Mouse (Mus musculus) embryonic stem cell, embryonic (primary cell): ENCODE measurements around the gene Tox3.

ENCODE experiments used
- CTCF ChIA-PET, 4 experiments: fragments of 300-600 bp in 2 of 4; fragments of 350-600 bp in 2 of 4; sonication (Branson Sonifier 250); formaldehyde crosslinking; loops; one replicate each; lab custom pipeline; 2022; ENCODE audit warnings: inconsistent platforms in 2 of 4; lab: Charles Lee
- POLR2A ChIA-PET, 4 experiments: fragments of 300-600 bp in 2 of 4; fragments of 350-600 bp in 2 of 4; sonication (Branson Sonifier 250); formaldehyde crosslinking; loops; one replicate each; lab custom pipeline; 2022; ENCODE audit warnings: antibody characterized with exemption in 4 of 4, inconsistent platforms in 1 of 4; lab: Charles Lee

The Tox3 gene

GRCm38 (mm10) chr8:90348178-90348925, at the start of gene Tox3:
Gene Tox3 (minus strand): TSS chr8:90348343.
- POLR2A ChIA-PET = no interaction called here
- CTCF ChIA-PET = no interaction called here

GRCm38 (mm10) chr8:90392643-90393042, 44.5 kb upstream of the Tox3 start:
- POLR2A ChIA-PET = no interaction called here

GRCm38 (mm10) chr8:90391483-90392074, 43.4 kb upstream of the Tox3 start:
- POLR2A ChIA-PET = interaction anchor here in 1 of 4 experiments (0.6 kb wide), 1 partner anchor 24 kb away, joined by 3 read pairs; no protein-coding TSS in a partner anchor
- CTCF ChIA-PET = no interaction called here

More at GRCm38 (mm10) chr8:90392643-90393042, 44.5 kb upstream of the Tox3 start:
- CTCF ChIA-PET = no interaction called here

DNA sequence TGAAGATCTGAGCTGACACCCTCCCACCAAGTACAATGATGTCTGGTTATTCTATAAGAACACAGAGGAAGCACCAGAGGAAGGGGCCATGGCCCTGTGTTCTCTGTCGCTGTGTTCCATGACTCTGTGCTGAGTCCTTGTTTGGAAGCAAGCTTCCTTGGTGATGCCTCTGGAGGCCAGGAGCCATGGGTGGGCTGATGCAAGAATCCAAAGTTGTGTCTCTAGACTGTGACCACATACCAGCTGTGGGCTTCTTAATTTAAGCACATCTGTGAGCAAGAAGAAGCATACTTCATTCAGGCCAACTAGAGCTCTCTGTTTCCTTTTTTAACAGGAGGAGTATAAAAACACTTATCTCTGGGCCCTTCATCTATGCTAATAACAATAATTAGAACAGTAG, 42.7 kb upstream of the Tox3 start:
- ChIA-PET POLR2A (no interaction called here), CTCF (interaction anchor here in 1 of 4 experiments (0.5 kb wide), 1 partner anchor 89 kb away, joined by 3 read pairs; no protein-coding TSS in a partner anchor)

GRCm38 (mm10) chr8:90379064-90379463, 30.9 kb upstream of the Tox3 start:
- ChIA-PET CTCF (no interaction called here), POLR2A (no interaction called here)

GRCm38 (mm10) chr8:90378036-90378435, 29.9 kb upstream of the Tox3 start:
- ChIA-PET POLR2A (no interaction called here), CTCF (no interaction called here)

DNA sequence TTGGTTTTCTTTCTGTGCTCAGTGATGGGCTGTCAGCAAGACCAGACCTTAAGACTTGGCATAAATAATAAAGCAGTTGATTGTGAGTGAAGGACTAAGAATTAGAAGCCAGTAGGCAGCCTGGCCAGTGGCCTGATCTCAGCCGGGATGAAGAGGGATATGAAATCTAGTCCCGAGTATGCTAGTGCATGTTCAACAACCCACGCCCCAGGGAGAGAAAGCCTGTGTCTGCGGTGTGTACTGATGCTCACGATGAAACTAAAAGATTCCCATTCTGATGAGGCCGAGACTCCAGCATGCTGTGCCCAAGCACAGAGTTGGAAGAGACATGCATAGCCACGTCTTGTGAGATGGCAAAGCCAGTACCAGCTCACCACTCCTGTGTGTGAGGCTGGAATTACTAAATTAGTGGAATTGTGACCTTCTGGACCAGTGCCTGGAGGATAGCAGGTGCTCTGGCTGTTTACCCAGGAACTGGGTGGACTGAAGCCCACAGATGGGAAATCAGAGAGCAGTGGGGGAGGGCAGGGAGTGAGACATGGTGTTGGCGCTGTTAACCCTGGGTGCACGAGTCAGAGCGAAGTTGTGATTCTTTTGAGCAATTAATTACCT, 23.6 kb upstream of the Tox3 start:
- CTCF ChIA-PET = no interaction called here
- POLR2A ChIA-PET = no interaction called here

GRCm38 (mm10) chr8:90369876-90370275, 21.7 kb upstream of the Tox3 start:
- POLR2A ChIA-PET = no interaction called here
- CTCF ChIA-PET = no interaction called here

GRCm38 (mm10) chr8:90356729-90357128, 8.6 kb upstream of the Tox3 start:
- CTCF ChIA-PET = no interaction called here
- POLR2A ChIA-PET = no interaction called here

GRCm38 (mm10) chr8:90354782-90355181, 6.6 kb upstream of the Tox3 start:
- POLR2A ChIA-PET = no interaction called here
- CTCF ChIA-PET = interaction anchor here in 1 of 4 experiments (0.5 kb wide), 1 partner anchor 341 kb away, joined by 3 read pairs; no protein-coding TSS in a partner anchor

GRCm38 (mm10) chr8:90353960-90354540, 5.9 kb upstream of the Tox3 start:
- CTCF ChIA-PET = interaction anchor here in 1 of 4 experiments (0.5 kb wide), 1 partner anchor 340 kb away, joined by 3 read pairs; no protein-coding TSS in a partner anchor

DNA sequence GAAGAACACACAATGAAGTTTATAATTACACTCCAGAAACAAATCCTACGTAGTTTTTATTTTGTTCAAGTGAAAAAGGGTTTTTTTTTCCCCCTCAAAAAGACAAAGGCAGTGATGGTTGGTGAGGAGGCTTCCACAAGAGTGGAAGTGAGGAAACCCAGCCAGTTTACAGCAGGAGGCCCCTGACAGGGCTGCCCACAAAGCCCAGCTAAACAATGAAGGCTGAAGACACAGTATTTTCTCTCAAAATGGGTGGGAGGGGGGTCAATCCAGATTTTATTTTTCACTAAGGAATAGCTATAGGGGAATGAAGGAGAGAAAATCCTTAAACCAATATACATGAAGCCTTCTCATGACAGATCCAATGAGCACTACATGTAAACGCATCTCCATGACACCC, 5.4 kb upstream of the Tox3 start:
- POLR2A ChIA-PET = no interaction called here
- CTCF ChIA-PET = no interaction called here

More at GRCm38 (mm10) chr8:90353960-90354540, 5.9 kb upstream of the Tox3 start:
- POLR2A ChIA-PET = no interaction called here

GRCm38 (mm10) chr8:90352991-90353390, 4.8 kb upstream of the Tox3 start:
- POLR2A ChIA-PET = no interaction called here
- CTCF ChIA-PET = no interaction called here

- POLR2A ChIA-PET = no interaction called here
- CTCF ChIA-PET = interaction anchor here in 3 of 4 experiments (0.5 to 1.2 kb wide), 4 partner anchors 84 to 468 kb away, joined by 3 to 11 read pairs (median 4); no protein-coding TSS in a partner anchor
Observed at GRCm38 (mm10) chr8:90349709-90350562, 1.8 kb upstream of the Tox3 start.

DNA sequence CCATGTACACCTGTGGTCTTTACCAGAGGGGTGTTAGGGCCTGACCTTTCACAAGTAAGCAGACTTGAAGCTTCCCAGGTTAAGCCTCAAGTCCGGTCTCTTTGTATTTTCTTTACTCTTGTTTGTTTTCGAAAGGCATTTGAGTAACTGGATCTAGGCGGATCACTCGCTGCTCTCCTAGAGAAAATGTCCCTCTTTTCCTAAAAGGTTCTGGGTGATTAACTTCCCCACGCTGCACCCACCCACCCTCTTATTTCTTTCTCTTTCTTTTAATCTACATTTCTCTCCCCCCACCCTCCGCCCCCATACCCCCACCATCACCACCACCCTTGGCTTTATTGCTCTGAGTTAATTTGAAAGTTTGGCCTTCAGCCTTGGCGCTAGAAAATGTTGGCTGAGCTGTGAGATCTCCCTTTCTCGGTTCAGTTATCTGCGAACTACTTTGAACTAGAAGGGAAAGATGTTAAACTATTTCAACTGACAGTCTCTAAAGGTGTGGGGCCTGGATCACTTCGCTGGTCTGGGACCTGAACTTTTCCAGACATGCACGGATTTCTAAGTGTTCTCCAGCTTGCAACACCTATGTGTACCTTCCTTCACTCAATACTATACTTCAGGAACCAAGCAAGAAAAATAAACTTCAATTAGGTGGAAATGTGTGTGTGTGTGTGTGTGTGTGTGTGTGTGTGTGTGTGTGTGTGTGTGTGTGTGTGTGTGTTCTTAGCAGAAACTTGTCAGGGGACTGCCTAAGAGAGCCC, 962 bp upstream of the Tox3 start:
- ChIA-PET CTCF (interaction anchor here in 2 of 4 experiments (0.5 to 0.6 kb wide), 3 partner anchors 85 to 469 kb away, joined by 3 to 11 read pairs (median 4); no protein-coding TSS in a partner anchor), POLR2A (no interaction called here)

DNA sequence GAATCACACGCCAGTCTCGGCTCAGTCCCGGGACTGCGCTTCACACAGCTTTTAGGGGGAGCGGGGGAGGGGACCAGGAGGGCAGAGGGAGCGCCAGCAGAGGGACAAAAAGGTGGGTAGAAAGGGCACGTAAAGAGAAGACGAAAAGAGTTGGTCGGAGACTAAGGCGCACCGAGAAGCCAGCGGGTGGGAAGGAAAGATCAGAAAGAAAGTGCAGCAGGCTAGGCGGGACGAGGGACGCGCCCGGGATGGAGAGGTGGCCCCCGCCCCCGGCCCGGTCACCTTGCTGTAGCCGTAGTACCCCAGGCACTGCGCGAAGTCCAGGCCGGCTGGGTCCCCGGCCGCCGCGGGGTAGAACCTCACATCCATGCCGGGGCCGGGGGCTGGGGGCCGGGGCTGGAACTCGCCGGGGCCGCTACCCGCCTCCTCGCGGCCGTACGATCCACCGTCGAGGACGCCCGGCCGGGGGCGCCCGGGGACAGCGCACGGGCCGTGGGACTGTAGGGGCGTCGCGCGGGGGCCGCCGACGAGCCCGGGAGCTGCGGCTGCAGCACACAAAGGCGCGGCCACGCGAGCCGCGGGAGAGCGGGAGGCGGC, 464 bp downstream of the Tox3 start:
- POLR2A ChIA-PET = interaction anchor here in 2 of 4 experiments (0.5 to 0.6 kb wide), 2 partner anchors 99 to 1612 kb away, joined by 3 read pairs; no protein-coding TSS in a partner anchor
- CTCF ChIA-PET = interaction anchor here in 1 of 4 experiments (0.5 kb wide), 1 partner anchor 218 kb away, joined by 3 read pairs; no protein-coding TSS in a partner anchor

DNA sequence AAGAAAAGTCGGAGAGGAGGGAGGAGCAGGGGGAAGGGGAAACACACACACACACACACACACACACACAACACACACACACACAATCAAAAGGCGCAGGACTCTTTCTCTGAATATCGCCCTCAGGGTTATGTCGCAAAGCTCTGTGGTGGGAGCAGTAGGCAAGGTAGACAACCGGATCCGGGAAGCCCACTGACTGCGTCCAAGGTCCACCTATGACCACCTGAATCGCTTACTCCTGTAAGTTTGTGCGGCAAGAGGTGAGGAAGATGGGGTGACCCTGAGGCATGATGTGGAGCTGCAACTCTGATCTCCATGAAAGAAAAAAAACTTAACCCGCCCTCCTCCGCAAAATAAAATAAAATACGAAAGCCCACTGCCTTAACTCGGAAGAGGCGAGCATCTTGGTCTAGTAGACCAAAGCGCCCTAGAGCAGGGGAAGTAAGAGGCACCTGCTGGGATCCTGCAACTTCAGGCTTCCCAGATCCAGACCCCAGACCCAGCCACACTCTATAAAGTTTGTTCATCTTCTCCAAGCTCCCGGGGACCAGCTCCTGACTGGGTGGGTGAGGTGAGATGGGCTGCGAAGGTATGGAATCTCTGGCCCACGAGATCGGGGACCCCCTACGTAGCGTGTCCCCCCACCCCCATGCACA, 1.1 kb downstream of the Tox3 start:
- POLR2A ChIA-PET = interaction anchor here in 2 of 4 experiments (0.5 to 0.6 kb wide), 2 partner anchors 99 to 1611 kb away, joined by 3 read pairs; no protein-coding TSS in a partner anchor
- CTCF ChIA-PET = interaction anchor here in 1 of 4 experiments (0.5 kb wide), 1 partner anchor 217 kb away, joined by 3 read pairs; no protein-coding TSS in a partner anchor
